Mouse (Mus musculus): ENCODE data around the gene Loxl3. TPM values are rescaled to one million over a fixed set of nuclear protein-coding genes. Genes with fewer than 3 reads are reported as not detected.

Loxl3 gene
- polyA plus RNA-seq, 1 experiment, result 3.1 TPM

DNA sequence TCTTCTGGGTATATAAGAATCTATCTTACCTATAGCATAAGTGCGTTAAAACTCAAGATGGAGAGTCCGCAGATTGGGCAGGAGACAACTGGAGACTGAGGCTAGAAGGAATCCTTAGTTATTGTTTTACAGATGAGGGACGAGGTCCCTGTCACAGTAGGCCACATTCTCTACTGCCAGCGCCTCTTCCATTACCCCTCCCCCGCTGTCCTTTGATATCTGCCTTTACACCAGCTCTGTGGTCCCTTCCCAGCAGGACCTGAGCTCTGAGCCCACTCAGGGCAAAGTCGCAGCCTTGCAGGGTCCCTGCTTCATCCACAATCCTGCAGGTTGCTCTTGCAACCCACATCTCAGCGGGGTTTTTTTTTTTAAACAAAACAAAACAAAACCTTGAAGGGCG is 34.2 kb downstream of the Loxl3 start:
- Histone ChIP-seq H3K36me3 (ENCODE audit: control insufficient read depth, insufficient read depth, low read length) (no peaks in the 10 kb centered on the region), H3K27ac (ENCODE audit: control insufficient read depth, insufficient read depth, low read length) (no peak overlapping the region), H3K27me3 (ENCODE audit: control insufficient read depth, insufficient read depth, low read length) (peaks cover 47% of the 10 kb centered on the region), H3K4me1 (replicated peaks; ENCODE audit: control insufficient read depth, insufficient read depth, low read length) (peaks cover 30% of the 10 kb centered on the region), H3K4me3 (ENCODE audit: control insufficient read depth, insufficient read depth, low read length) (no peak overlapping the region)
- no peak for DNase-seq
- 63% methylated on average over 8 of the region's 8 CpGs for WGBS
- TF ChIP-seq CTCF (IDR thresholded peaks at IDR 0.05; ENCODE audit: borderline replicate concordance, control insufficient read depth, extremely low read depth, insufficient read depth, low read length, poor library complexity) (no peak), POLR2A (IDR thresholded peaks at IDR 0.05; ENCODE audit: control insufficient read depth, extremely low read depth, insufficient read depth, low read length, poor library complexity) (no peak)

DNA sequence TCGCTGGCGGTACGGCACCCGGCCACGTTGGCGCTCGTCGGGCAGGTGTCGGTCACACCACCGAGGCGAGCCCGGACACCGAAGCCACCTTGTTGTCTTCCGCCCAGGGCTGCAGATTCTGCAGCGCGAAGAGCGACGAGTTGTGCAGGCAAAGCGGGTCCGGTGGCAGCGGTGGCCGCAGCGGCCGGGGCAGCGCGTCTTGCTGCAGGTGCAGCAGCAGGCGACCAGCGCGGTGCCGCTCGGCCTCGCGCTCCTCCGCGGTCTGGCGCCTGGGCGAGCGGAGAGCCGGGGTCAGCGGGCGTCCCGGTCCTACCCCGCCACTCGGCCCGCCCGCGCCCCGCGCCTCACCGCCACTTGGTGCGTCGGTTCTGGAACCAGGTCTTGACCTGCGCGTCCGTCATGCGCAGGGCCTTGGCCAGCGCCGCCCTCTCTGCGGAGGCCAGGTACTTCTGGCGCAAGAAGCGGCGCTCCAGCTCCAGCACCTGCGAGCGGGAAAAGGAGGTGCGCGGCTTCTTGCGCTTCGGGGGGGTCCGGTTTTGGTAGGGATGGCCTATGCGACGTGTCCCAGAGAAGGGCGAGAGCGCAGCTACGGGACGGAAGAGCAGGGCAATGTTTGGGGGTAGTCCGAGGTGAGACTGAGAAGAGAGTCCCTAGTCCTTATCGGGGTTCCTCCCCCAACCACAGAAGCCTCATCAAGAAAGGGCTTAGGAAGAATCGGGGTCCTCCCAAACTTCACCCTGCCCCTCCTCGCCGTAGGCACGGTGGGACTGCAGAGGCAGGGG is 34.9 kb downstream of the Loxl3 start:
- Histone ChIP-seq H3K27ac (ENCODE audit: control insufficient read depth, insufficient read depth, low read length) (no peak overlapping the region), H3K36me3 (ENCODE audit: control insufficient read depth, insufficient read depth, low read length) (no peaks in the 10 kb centered on the region), H3K27me3 (ENCODE audit: control insufficient read depth, insufficient read depth, low read length) (peaks cover 47% of the 10 kb centered on the region), H3K4me3 (ENCODE audit: control insufficient read depth, insufficient read depth, low read length) (no peak overlapping the region), H3K4me1 (replicated peaks; ENCODE audit: control insufficient read depth, insufficient read depth, low read length) (peaks cover 30% of the 10 kb centered on the region)
- WGBS, result 3% methylated on average over 81 of the region's 81 CpGs
- no peak for DNase-seq
- TF ChIP-seq POLR2A (IDR thresholded peaks at IDR 0.05; ENCODE audit: control insufficient read depth, extremely low read depth, insufficient read depth, low read length, poor library complexity), result no peak

DNA sequence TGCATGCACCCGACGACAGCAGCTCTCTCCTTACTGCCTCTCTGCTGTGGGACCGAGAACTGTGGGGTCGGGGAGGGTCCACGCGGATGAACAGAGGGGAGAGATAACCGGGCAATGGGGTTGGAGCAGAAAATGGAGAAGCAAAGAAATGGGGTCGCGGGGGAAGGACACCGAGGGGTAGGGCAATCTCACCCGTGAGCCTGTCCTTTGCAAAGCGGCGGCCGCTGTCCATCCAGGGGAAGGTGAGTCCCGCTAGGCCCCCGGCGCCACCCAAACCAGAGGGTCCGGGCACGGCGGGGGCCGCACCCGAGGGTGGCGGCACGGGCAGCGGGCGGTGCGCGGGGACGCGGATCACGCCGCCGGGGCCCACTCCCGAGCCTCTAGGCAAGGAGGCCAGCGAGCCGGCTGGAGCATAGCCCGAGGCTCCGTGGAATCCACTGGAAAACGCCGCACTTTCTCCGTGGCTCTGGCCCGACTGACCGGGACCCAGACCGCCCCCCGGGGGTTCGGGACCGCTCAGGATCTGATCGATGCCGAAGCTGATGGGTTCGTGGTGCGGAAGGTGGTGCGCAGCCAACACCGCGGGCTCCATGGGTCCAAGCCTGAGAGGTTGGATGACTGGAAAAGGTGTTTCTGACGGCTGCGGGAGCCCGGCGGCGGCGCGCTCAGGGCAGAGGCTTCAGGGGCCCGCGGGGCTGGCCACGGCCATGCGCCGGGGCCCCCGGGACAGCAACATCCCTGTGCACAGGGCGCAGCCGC is 35.7 kb downstream of the Loxl3 start:
- peaks cover 30% of the 10 kb centered on the region for H3K4me1 ChIP-seq (replicated peaks; ENCODE audit: control insufficient read depth, insufficient read depth, low read length)
- no peak for DNase-seq
- no peak overlapping the region for H3K27ac ChIP-seq (ENCODE audit: control insufficient read depth, insufficient read depth, low read length)
- WGBS, result 5% methylated on average over 69 of the region's 69 CpGs
- peaks cover 45% of the 10 kb centered on the region for H3K27me3 ChIP-seq (ENCODE audit: control insufficient read depth, insufficient read depth, low read length)
- TF ChIP-seq POLR2A (IDR thresholded peaks at IDR 0.05; ENCODE audit: control insufficient read depth, extremely low read depth, insufficient read depth, low read length, poor library complexity) (no peak), CTCF (IDR thresholded peaks at IDR 0.05; ENCODE audit: borderline replicate concordance, control insufficient read depth, extremely low read depth, insufficient read depth, low read length, poor library complexity) (no peak)
- H3K36me3 ChIP-seq (ENCODE audit: control insufficient read depth, insufficient read depth, low read length), result no peaks in the 10 kb centered on the region
- H3K4me3 ChIP-seq (ENCODE audit: control insufficient read depth, insufficient read depth, low read length), result no peak overlapping the region

DNA sequence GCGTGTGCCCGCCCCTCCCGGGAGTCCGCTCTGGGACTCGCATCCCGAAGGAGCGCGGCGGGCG is 36.1 kb downstream of the Loxl3 start, which contains the start of gene Tlx2:
TSS of gene Tlx2 (minus strand) at position 47 of the 64 bp plus-strand sequence.
- Histone ChIP-seq H3K36me3 (ENCODE audit: control insufficient read depth, insufficient read depth, low read length) (no peaks in the 10 kb centered on the region), H3K4me1 (replicated peaks; ENCODE audit: control insufficient read depth, insufficient read depth, low read length) (peaks cover 30% of the 10 kb centered on the region), H3K27ac (ENCODE audit: control insufficient read depth, insufficient read depth, low read length) (no peak within 1 kb of the TSS), H3K27me3 (ENCODE audit: control insufficient read depth, insufficient read depth, low read length) (peaks cover 45% of the 10 kb centered on the region), H3K4me3 (ENCODE audit: control insufficient read depth, insufficient read depth, low read length) (no peak within 1 kb of the TSS)
- no peak for TF ChIP-seq CTCF (IDR thresholded peaks at IDR 0.05; ENCODE audit: borderline replicate concordance, control insufficient read depth, extremely low read depth, insufficient read depth, low read length, poor library complexity)
- no peak for TF ChIP-seq POLR2A (IDR thresholded peaks at IDR 0.05; ENCODE audit: control insufficient read depth, extremely low read depth, insufficient read depth, low read length, poor library complexity)
- DNase-seq, result no peak
- 4% methylated on average over 10 of the region's 10 CpGs for WGBS

DNA sequence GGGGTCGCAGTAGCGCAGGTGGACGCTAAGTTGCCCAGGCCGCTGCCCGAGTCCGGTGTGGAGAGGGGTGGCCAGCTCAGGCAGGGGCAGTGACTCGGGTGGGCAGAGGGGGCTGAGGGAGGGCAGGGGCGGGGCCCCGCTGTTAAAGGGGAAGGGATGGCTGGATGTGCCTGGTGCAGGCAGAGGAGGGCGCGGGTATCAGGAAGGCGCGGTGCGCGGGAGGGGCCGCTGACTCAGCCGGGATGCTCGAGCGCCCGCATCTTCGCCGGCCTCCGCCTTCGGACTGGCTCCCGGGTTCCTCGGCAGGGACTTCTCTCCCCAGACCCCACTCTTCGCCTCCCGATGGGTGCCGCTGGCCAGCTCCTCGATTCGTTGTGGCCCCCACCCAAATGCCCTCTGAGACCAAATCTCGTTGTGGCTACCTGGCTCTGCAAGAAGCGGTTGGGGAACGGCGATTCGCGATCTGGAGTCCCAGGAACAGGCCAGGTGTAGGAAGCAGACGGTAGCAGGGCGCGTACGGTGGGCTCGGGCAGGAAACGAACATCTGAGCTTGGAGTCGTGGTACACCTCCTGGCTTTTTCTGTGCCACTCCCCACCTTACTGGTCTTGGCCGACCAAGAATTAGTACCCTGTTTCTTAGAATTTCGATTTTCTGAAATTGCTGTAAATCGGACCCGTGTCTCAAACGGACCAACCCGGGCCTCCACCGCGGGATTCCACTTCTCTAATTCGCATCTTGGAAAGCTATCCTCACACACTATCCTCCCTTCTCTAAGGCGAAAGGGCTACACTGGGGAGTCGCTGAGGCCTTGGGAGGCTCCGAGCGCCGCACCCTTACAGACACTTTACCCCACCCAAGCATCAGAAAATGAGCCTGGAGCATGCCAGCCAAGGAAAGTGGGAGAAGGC is 36.6 kb downstream of the Loxl3 start:
- Histone ChIP-seq H3K36me3 (ENCODE audit: control insufficient read depth, insufficient read depth, low read length) (no peaks in the 10 kb centered on the region), H3K4me3 (ENCODE audit: control insufficient read depth, insufficient read depth, low read length) (no peak overlapping the region), H3K4me1 (replicated peaks; ENCODE audit: control insufficient read depth, insufficient read depth, low read length) (peaks cover 30% of the 10 kb centered on the region), H3K27ac (ENCODE audit: control insufficient read depth, insufficient read depth, low read length) (no peak overlapping the region), H3K27me3 (ENCODE audit: control insufficient read depth, insufficient read depth, low read length) (peaks cover 45% of the 10 kb centered on the region)
- TF ChIP-seq CTCF (IDR thresholded peaks at IDR 0.05; ENCODE audit: borderline replicate concordance, control insufficient read depth, extremely low read depth, insufficient read depth, low read length, poor library complexity) (no peak), POLR2A (IDR thresholded peaks at IDR 0.05; ENCODE audit: control insufficient read depth, extremely low read depth, insufficient read depth, low read length, poor library complexity) (no peak)
- no peak for DNase-seq
- WGBS, result 4% methylated on average over 55 of the region's 58 CpGs

DNA sequence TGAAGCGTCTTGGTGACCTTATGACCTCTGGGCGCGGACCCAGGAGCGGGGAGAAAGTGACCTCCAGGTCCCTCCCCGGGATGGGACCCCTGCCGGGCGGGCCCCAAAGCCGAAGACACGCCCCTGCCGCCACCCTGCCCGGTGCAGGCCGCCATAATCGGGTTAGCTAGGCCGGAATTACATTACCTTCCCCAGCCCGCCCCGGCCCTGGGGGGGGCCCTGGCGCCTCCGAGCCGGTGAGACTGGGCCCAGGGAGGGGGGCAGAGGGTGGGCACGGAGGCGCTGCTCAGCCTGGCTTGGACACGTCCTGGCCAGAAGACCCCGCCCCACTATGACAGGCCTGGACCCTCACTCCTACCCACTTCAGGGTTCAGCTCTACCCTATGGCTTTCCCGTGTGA is 37.2 kb downstream of the Loxl3 start:
- no peak for TF ChIP-seq CTCF (IDR thresholded peaks at IDR 0.05; ENCODE audit: borderline replicate concordance, control insufficient read depth, extremely low read depth, insufficient read depth, low read length, poor library complexity)
- no peak for TF ChIP-seq POLR2A (IDR thresholded peaks at IDR 0.05; ENCODE audit: control insufficient read depth, extremely low read depth, insufficient read depth, low read length, poor library complexity)
- no peak overlapping the region for H3K27ac ChIP-seq (ENCODE audit: control insufficient read depth, insufficient read depth, low read length)
- whole genome bisulfite sequencing, result 7% methylated on average over 24 of the region's 24 CpGs
- no peak overlapping the region for H3K4me3 ChIP-seq (ENCODE audit: control insufficient read depth, insufficient read depth, low read length)
- no peaks in the 10 kb centered on the region for H3K36me3 ChIP-seq (ENCODE audit: control insufficient read depth, insufficient read depth, low read length)
- H3K27me3 ChIP-seq (ENCODE audit: control insufficient read depth, insufficient read depth, low read length), result peaks cover 45% of the 10 kb centered on the region
- peaks cover 25% of the 10 kb centered on the region for H3K4me1 ChIP-seq (replicated peaks; ENCODE audit: control insufficient read depth, insufficient read depth, low read length)
- no peak for DNase-seq
